10 mouse cellular contexts compared by ENCODE assay signal in genomic region chr8:111594951-111595350, GRCm38 (mm10). TPM values are rescaled to one million over a fixed set of nuclear protein-coding genes. Genes with fewer than 3 reads are reported as not detected.
A peak's percentile ranks its signal among the peaks of the same experiment; 100 is the strongest.
DNase-seq lines count a peak whose midpoint lies in the region; ATAC-seq lines count a peak whose summit lies in the region.
"Had no signal": no experiment of that assay in that cellular context is flagged by ENCODE, and none has a peak within 500 bp of the region (broad histone marks: within the 10 kb centered on the region; RNA-seq: fewer than 3 reads in every experiment).

No protein-coding gene starts in this region.

- peak overlapping the region; percentile 91 for H3K27ac ChIP-seq in heart, embryonic 13.5 days (replicated peaks)
- peak overlapping the region; percentile 73 for H3K27ac ChIP-seq in lung, embryonic 16.5 days (ENCODE audit: low read length)
- H3K27ac ChIP-seq in brown adipose tissue, adult 24 weeks (replicated peaks; ENCODE audit: low read depth, low read length) = 0 out of 2 replicates have a peak overlapping the region, but pooled peaks have one; percentile 0
- peak overlapping the region; percentile 76 for H3K27ac ChIP-seq in liver, embryonic 15.5 days (replicated peaks)
- H3K27ac ChIP-seq in forebrain, embryonic 16.5 days (ENCODE audit: low read length) = no peak overlapping the region
- H3K27ac ChIP-seq: embryonic facial prominence, embryonic 15.5 days had no signal

- no peak overlapping the region for H3K4me3 ChIP-seq in heart, embryonic 13.5 days
- no peak overlapping the region for H3K4me3 ChIP-seq in lung, embryonic 16.5 days (ENCODE audit: low read length)
- H3K4me3 ChIP-seq in brown adipose tissue, adult 24 weeks (ENCODE audit: insufficient read depth, low read depth, low read length) = no peak overlapping the region
- H3K4me3 ChIP-seq in liver, embryonic 15.5 days (replicated peaks) = no peak overlapping the region
- no peak overlapping the region for H3K4me3 ChIP-seq in forebrain, embryonic 16.5 days (replicated peaks; ENCODE audit: low read length)
- H3K4me3 ChIP-seq: embryonic facial prominence, embryonic 15.5 days; myocyte had no signal

- no peaks in the 10 kb centered on the region for H3K27me3 ChIP-seq in heart, embryonic 13.5 days (replicated peaks)
- no peaks in the 10 kb centered on the region for H3K27me3 ChIP-seq in lung, embryonic 16.5 days (ENCODE audit: control insufficient read depth, insufficient read depth, low read depth, low read length)
- no peaks in the 10 kb centered on the region for H3K27me3 ChIP-seq in liver, embryonic 15.5 days
- no peaks in the 10 kb centered on the region for H3K27me3 ChIP-seq in forebrain, embryonic 16.5 days (replicated peaks; ENCODE audit: control insufficient read depth, insufficient read depth, low read length)
- H3K27me3 ChIP-seq: embryonic facial prominence, embryonic 15.5 days had no signal

- no peaks in the 10 kb centered on the region for H3K9me3 ChIP-seq in heart, embryonic 13.5 days
- no peaks in the 10 kb centered on the region for H3K9me3 ChIP-seq in lung, embryonic 16.5 days (ENCODE audit: control insufficient read depth, low read length)
- no peaks in the 10 kb centered on the region for H3K9me3 ChIP-seq in liver, embryonic 15.5 days (replicated peaks)
- H3K9me3 ChIP-seq in forebrain, embryonic 16.5 days (ENCODE audit: control insufficient read depth, low read length) = no peaks in the 10 kb centered on the region
- H3K9me3 ChIP-seq: embryonic facial prominence, embryonic 15.5 days had no signal

- peak overlapping the region; percentile 30; the same call in 1 of the 2 replicates for H3K9ac ChIP-seq in heart, embryonic 13.5 days
- H3K9ac ChIP-seq in lung, embryonic 16.5 days (ENCODE audit: low read length) = no peak overlapping the region
- H3K9ac ChIP-seq in liver, embryonic 15.5 days = no peak overlapping the region
- H3K9ac ChIP-seq in forebrain, embryonic 16.5 days (replicated peaks; ENCODE audit: low read depth, low read length) = no peak overlapping the region
- H3K9ac ChIP-seq: embryonic facial prominence, embryonic 15.5 days had no signal

- WGBS in heart, embryonic 13.5 days = 82% methylated on average over 2 of the region's 2 CpGs
- 83% methylated on average over 2 of the region's 2 CpGs for WGBS in lung, embryonic 16.5 days
- 57% methylated on average over 2 of the region's 2 CpGs for WGBS in liver, embryonic 15.5 days (ENCODE audit: insufficient replicate concordance)
- 73% methylated on average over 2 of the region's 2 CpGs for WGBS in forebrain, embryonic 16.5 days

- peaks cover 4% of the 10 kb centered on the region for H3K36me3 ChIP-seq in heart, embryonic 13.5 days
- H3K36me3 ChIP-seq in lung, embryonic 16.5 days (ENCODE audit: control insufficient read depth, insufficient read depth, low read length) = no peaks in the 10 kb centered on the region
- no peaks in the 10 kb centered on the region for H3K36me3 ChIP-seq in liver, embryonic 15.5 days (replicated peaks)
- no peaks in the 10 kb centered on the region for H3K36me3 ChIP-seq in forebrain, embryonic 16.5 days (ENCODE audit: control insufficient read depth, insufficient read depth)
- H3K36me3 ChIP-seq: embryonic facial prominence, embryonic 15.5 days had no signal

- no peak for DNase-seq in heart, adult 11 months
- no peak for DNase-seq in lung, postnatal 25 days (ENCODE audit: low spot score)
- DNase-seq: kidney, postnatal 10 days had no signal

- H3K4me1 ChIP-seq in heart, embryonic 13.5 days = peaks cover 75% of the 10 kb centered on the region
- H3K4me1 ChIP-seq in lung, embryonic 16.5 days (replicated peaks; ENCODE audit: control insufficient read depth, insufficient read depth, low read length) = peaks cover 46% of the 10 kb centered on the region
- peaks cover 61% of the 10 kb centered on the region for H3K4me1 ChIP-seq in brown adipose tissue, adult 24 weeks (ENCODE audit: control insufficient read depth, insufficient read depth, insufficient read length, low read length)
- H3K4me1 ChIP-seq in liver, embryonic 15.5 days (replicated peaks) = peaks cover 70% of the 10 kb centered on the region
- peaks cover 11% of the 10 kb centered on the region for H3K4me1 ChIP-seq in forebrain, embryonic 16.5 days (replicated peaks; ENCODE audit: control insufficient read depth, insufficient read depth, low read length)

- ATAC-seq in heart, embryonic 13.5 days (ENCODE audit: extremely low read depth, insufficient number of reproducible peaks, low FRiP score, low TSS enrichment) = no peak
- no peak for ATAC-seq in lung, embryonic 16.5 days (ENCODE audit: low read depth)
- no peak for ATAC-seq in liver, embryonic 15.5 days (ENCODE audit: insufficient read depth)
- ATAC-seq in forebrain, embryonic 16.5 days = no peak

- peak overlapping the region; percentile 62 for H3K4me2 ChIP-seq in heart, embryonic 13.5 days
- no peak overlapping the region for H3K4me2 ChIP-seq in lung, embryonic 16.5 days (ENCODE audit: low read depth, low read length)
- no peak overlapping the region for H3K4me2 ChIP-seq in liver, embryonic 15.5 days
- no peak overlapping the region for H3K4me2 ChIP-seq in forebrain, embryonic 16.5 days (ENCODE audit: low read length)
- H3K4me2 ChIP-seq: embryonic facial prominence, embryonic 15.5 days had no signal

RNA-seq across cellular contexts. Expression of gene Ldhd, which starts 35.2 kb away (rescaled TPM):
- polyA plus RNA-seq in heart, embryonic 13.5 days (2015; fragmentation: Nextera tagmentation; extraction: Ambion mirVana) = 0.44 and 0.65 TPM in 2 replicates
- polyA plus RNA-seq in lung, embryonic 16.5 days (2015; fragmentation: Nextera tagmentation; extraction: Ambion mirVana) = 1.1 and 1.6 TPM in 2 replicates
- polyA plus RNA-seq in brown adipose tissue, adult 24 weeks (2012; ENCODE audit: insufficient read depth, insufficient read length, missing spikeins) = 84.9 and 93.8 TPM in 2 replicates
- polyA plus RNA-seq in liver, embryonic 15.5 days (2015; fragmentation: Nextera tagmentation; extraction: Ambion mirVana) = 0.22 and 0.31 TPM in 2 replicates
- 0.71 TPM in 2 replicates for polyA plus RNA-seq in forebrain, embryonic 16.5 days (2015; fragmentation: Nextera tagmentation; extraction: Ambion mirVana)

RNA-seq across cellular contexts. Expression of gene Zfp1, which starts 48.2 kb away (rescaled TPM):
- 12.9 and 13.8 TPM in 2 replicates for polyA plus RNA-seq in heart, embryonic 13.5 days (2015; fragmentation: Nextera tagmentation; extraction: Ambion mirVana)
- 19.8 and 19.9 TPM in 2 replicates for polyA plus RNA-seq in lung, embryonic 16.5 days (2015; fragmentation: Nextera tagmentation; extraction: Ambion mirVana)
- 5.3 and 6.8 TPM in 2 replicates for polyA plus RNA-seq in brown adipose tissue, adult 24 weeks (2012; ENCODE audit: insufficient read depth, insufficient read length, missing spikeins)
- 4.0 and 4.9 TPM in 2 replicates for polyA plus RNA-seq in liver, embryonic 15.5 days (2015; fragmentation: Nextera tagmentation; extraction: Ambion mirVana)
- polyA plus RNA-seq in forebrain, embryonic 16.5 days (2015; fragmentation: Nextera tagmentation; extraction: Ambion mirVana) = 32.5 and 35.7 TPM in 2 replicates

RNA-seq across cellular contexts. Expression of gene Znrf1, which starts 59.1 kb away (rescaled TPM):
- 19.7 and 20.1 TPM in 2 replicates for polyA plus RNA-seq in heart, embryonic 13.5 days (2015; fragmentation: Nextera tagmentation; extraction: Ambion mirVana)
- 18.3 and 19.0 TPM in 2 replicates for polyA plus RNA-seq in lung, embryonic 16.5 days (2015; fragmentation: Nextera tagmentation; extraction: Ambion mirVana)
- 17.6 and 24.9 TPM in 2 replicates for polyA plus RNA-seq in brown adipose tissue, adult 24 weeks (2012; ENCODE audit: insufficient read depth, insufficient read length, missing spikeins)
- polyA plus RNA-seq in liver, embryonic 15.5 days (2015; fragmentation: Nextera tagmentation; extraction: Ambion mirVana) = 6.6 and 8.6 TPM in 2 replicates
- polyA plus RNA-seq in forebrain, embryonic 16.5 days (2015; fragmentation: Nextera tagmentation; extraction: Ambion mirVana) = 66.0 and 70.3 TPM in 2 replicates

Comparison
In these comparisons a context has a peak if more than half of its experiments do, and no peak if none do; other contexts are left out.
1. RNA of gene Ldhd, which starts 35.2 kb away (polyA plus RNA-seq): 84.9 to 93.8 TPM in brown adipose tissue, adult 24 weeks; 1.1 to 1.6 TPM in lung, embryonic 16.5 days, 0.71 TPM in forebrain, embryonic 16.5 days, 0.44 to 0.65 TPM in heart, embryonic 13.5 days and 0.22 to 0.31 TPM in liver, embryonic 15.5 days; every median in the first group is over 10 times any median in the second.